Mouse (Mus musculus): ENCODE data around the gene Gm43302. TPM values are rescaled to one million over a fixed set of nuclear protein-coding genes. Genes with fewer than 3 reads are reported as not detected.
"Not testable (repeated sequence)": the region's sequence is repeated elsewhere in the genome, so short reads cannot be mapped to it uniquely, and the experiment has no call there.

The Gm43302 gene
- total RNA-seq, 2 experiments from 2014 or later, result not detected

GRCm38 (mm10) chr5:105208957-105209356, 84.5 kb downstream of the Gm43302 start:
- not testable (repeated sequence) for DNase-seq (ENCODE audit: low spot score in 2 of 2)

GRCm38 (mm10) chr5:105200791-105201355, 92.6 kb downstream of the Gm43302 start:
- intact Hi-C loops (cut with DNase I), result loop anchor here (10.0 kb wide), 1 partner anchor 64 kb away; no protein-coding TSS in a partner anchor

More at GRCm38 (mm10) chr5:105208957-105209356, 84.5 kb downstream of the Gm43302 start:
- intact Hi-C loops (cut with DNase I), result loop anchor here (10.0 kb wide), 1 partner anchor 56 kb away; no protein-coding TSS in a partner anchor

GRCm38 (mm10) chr5:105199149-105199548, 94.3 kb downstream of the Gm43302 start:
- DNase-seq (ENCODE audit: low spot score in 2 of 2); intact Hi-C loops (cut with DNase I): not testable (repeated sequence)

More at GRCm38 (mm10) chr5:105200791-105201355, 92.6 kb downstream of the Gm43302 start:
- not testable (repeated sequence) for DNase-seq (ENCODE audit: low spot score in 2 of 2)

- intact Hi-C loops (cut with DNase I); DNase-seq (ENCODE audit: low spot score in 2 of 2): not testable (repeated sequence)
Measured at GRCm38 (mm10) chr5:105197915-105198560, 95.5 kb downstream of the Gm43302 start.

GRCm38 (mm10) chr5:105196308-105196707, 97.2 kb downstream of the Gm43302 start:
- intact Hi-C loops (cut with DNase I); DNase-seq (ENCODE audit: low spot score in 2 of 2): not testable (repeated sequence)

GRCm38 (mm10) chr5:105192536-105192935, 101.0 kb downstream of the Gm43302 start:
- intact Hi-C loops (cut with DNase I); DNase-seq (ENCODE audit: low spot score in 2 of 2): not testable (repeated sequence)

GRCm38 (mm10) chr5:105181446-105181845, 112.0 kb downstream of the Gm43302 start:
- intact Hi-C loops (cut with DNase I), result no loop called here
- DNase-seq (ENCODE audit: low spot score in 2 of 2), result no peak

Other genes with a start within 250 kb of the Gm43302 start
- gene Gbp9, start 154.2 kb downstream of the Gm43302 start, total RNA-seq (2021), result 1 to 10 TPM; 2.1 TPM
- gene Gbp8, start 154.2 kb downstream of the Gm43302 start, total RNA-seq (2021), result under 1 TPM in 1 of 2 experiments, not detected in 1; 0.24 TPM
- under 1 TPM; 0.68 TPM for gene Gbp4, start 154.1 kb downstream of the Gm43302 start, total RNA-seq (2021)
- not detected for gene Gbp10, start 54.2 kb downstream of the Gm43302 start, total RNA-seq (2021)
- gene Gbp6, start within 50 bp of the Gm43302 start, total RNA-seq (2021), result under 1 TPM; 0.64 to 0.93 TPM
- 100 to 1,000 TPM; 121 to 132 TPM for gene Lrrc8b, start 122.1 kb upstream of the Gm43302 start, total RNA-seq (2021)
- gene Lrrc8c, start 225.7 kb upstream of the Gm43302 start, total RNA-seq (2021), result 10 to 100 TPM; 28.2 to 36.4 TPM